Mouse (Mus musculus): ENCODE data around the gene Iqgap1. TPM values are rescaled to one million over a fixed set of nuclear protein-coding genes. Genes with fewer than 3 reads are reported as not detected.

The Iqgap1 gene
- polyA plus RNA-seq, 1 experiment, result 222 TPM

- Histone ChIP-seq H3K9ac (ENCODE audit: low read depth, poor library complexity, severe bottlenecking) (no peak overlapping the region), H3K4me3 (ENCODE audit: low read depth, low read length) (no peak overlapping the region), H3K27ac (ENCODE audit: insufficient read depth, low read length) (no peak overlapping the region), H3K4me1 (ENCODE audit: control insufficient read depth, insufficient read depth, low read length) (no peaks in the 10 kb centered on the region), H3K27me3 (ENCODE audit: control insufficient read depth, insufficient read depth, low read length, poor library complexity, severe bottlenecking) (no peaks in the 10 kb centered on the region), H3K36me3 (ENCODE audit: control insufficient read depth, insufficient read depth, low read length, poor library complexity, severe bottlenecking) (peaks cover 44% of the 10 kb centered on the region), H3K9me3 (replicated peaks; ENCODE audit: control insufficient read depth, insufficient read depth, low read length, poor library complexity, severe bottlenecking) (no peaks in the 10 kb centered on the region)
- TF ChIP-seq CTCF (IDR thresholded peaks at IDR 0.05; ENCODE audit: low read depth, low read length) (no peak), EP300 (IDR thresholded peaks at IDR 0.05; ENCODE audit: insufficient read depth, low read depth, low read length) (no peak), POLR2A (IDR thresholded peaks at IDR 0.05; ENCODE audit: insufficient read depth, low read length) (no peak)
Measured at GRCm38 (mm10) chr7:80796258-80796657, 29.5 kb downstream of the Iqgap1 start.

DNA sequence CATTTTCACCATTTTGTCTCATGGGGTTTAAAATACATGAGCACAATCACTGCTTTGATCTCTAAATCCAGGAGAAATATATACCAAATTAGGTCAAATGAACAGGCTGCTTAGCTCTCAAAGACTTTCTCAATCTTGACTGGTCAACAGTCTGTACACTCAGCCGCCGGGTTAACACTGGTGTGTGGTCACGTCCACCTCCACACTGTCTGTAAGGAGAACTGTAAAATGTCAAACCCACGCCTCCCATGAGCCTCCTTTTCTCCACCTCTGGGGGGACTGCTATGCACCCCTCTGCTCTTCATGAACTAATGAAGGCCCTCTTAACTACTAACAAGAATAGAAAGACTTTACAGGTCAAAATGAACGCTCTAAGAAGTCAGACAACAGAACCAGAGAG lies 36.2 kb downstream of the Iqgap1 start:
- no peaks in the 10 kb centered on the region for H3K4me1 ChIP-seq (ENCODE audit: control insufficient read depth, insufficient read depth, low read length)
- no peak overlapping the region for H3K9ac ChIP-seq (ENCODE audit: low read depth, poor library complexity, severe bottlenecking)
- TF ChIP-seq POLR2A (IDR thresholded peaks at IDR 0.05; ENCODE audit: insufficient read depth, low read length), result no peak
- no peak for TF ChIP-seq CTCF (IDR thresholded peaks at IDR 0.05; ENCODE audit: low read depth, low read length)
- TF ChIP-seq EP300 (IDR thresholded peaks at IDR 0.05; ENCODE audit: insufficient read depth, low read depth, low read length), result no peak
- no peaks in the 10 kb centered on the region for H3K9me3 ChIP-seq (replicated peaks; ENCODE audit: control insufficient read depth, insufficient read depth, low read length, poor library complexity, severe bottlenecking)
- no peak overlapping the region for H3K4me3 ChIP-seq (ENCODE audit: low read depth, low read length)
- no peaks in the 10 kb centered on the region for H3K27me3 ChIP-seq (ENCODE audit: control insufficient read depth, insufficient read depth, low read length, poor library complexity, severe bottlenecking)
- no peak overlapping the region for H3K27ac ChIP-seq (ENCODE audit: insufficient read depth, low read length)
- peaks cover 10% of the 10 kb centered on the region; the same call in 1 of the 2 replicates for H3K36me3 ChIP-seq (ENCODE audit: control insufficient read depth, insufficient read depth, low read length, poor library complexity, severe bottlenecking)

GRCm38 (mm10) chr7:80789061-80789460 lies 36.7 kb downstream of the Iqgap1 start:
- no peaks in the 10 kb centered on the region for H3K9me3 ChIP-seq (replicated peaks; ENCODE audit: control insufficient read depth, insufficient read depth, low read length, poor library complexity, severe bottlenecking)
- H3K4me1 ChIP-seq (ENCODE audit: control insufficient read depth, insufficient read depth, low read length), result no peaks in the 10 kb centered on the region
- peaks cover 10% of the 10 kb centered on the region; the same call in 1 of the 2 replicates for H3K36me3 ChIP-seq (ENCODE audit: control insufficient read depth, insufficient read depth, low read length, poor library complexity, severe bottlenecking)
- no peak overlapping the region for H3K4me3 ChIP-seq (ENCODE audit: low read depth, low read length)
- H3K9ac ChIP-seq (ENCODE audit: low read depth, poor library complexity, severe bottlenecking), result no peak overlapping the region
- TF ChIP-seq POLR2A (IDR thresholded peaks at IDR 0.05; ENCODE audit: insufficient read depth, low read length) (no peak), CTCF (IDR thresholded peaks at IDR 0.05; ENCODE audit: low read depth, low read length) (no peak), EP300 (IDR thresholded peaks at IDR 0.05; ENCODE audit: insufficient read depth, low read depth, low read length) (no peak)
- no peak overlapping the region for H3K27ac ChIP-seq (ENCODE audit: insufficient read depth, low read length)
- H3K27me3 ChIP-seq (ENCODE audit: control insufficient read depth, insufficient read depth, low read length, poor library complexity, severe bottlenecking), result no peaks in the 10 kb centered on the region

GRCm38 (mm10) chr7:80788002-80788401 lies 37.8 kb downstream of the Iqgap1 start:
- H3K36me3 ChIP-seq (ENCODE audit: control insufficient read depth, insufficient read depth, low read length, poor library complexity, severe bottlenecking), result peaks cover 10% of the 10 kb centered on the region; the same call in 1 of the 2 replicates
- H3K27me3 ChIP-seq (ENCODE audit: control insufficient read depth, insufficient read depth, low read length, poor library complexity, severe bottlenecking), result no peaks in the 10 kb centered on the region
- H3K4me3 ChIP-seq (ENCODE audit: low read depth, low read length), result no peak overlapping the region
- TF ChIP-seq POLR2A (IDR thresholded peaks at IDR 0.05; ENCODE audit: insufficient read depth, low read length) (no peak), EP300 (IDR thresholded peaks at IDR 0.05; ENCODE audit: insufficient read depth, low read depth, low read length) (no peak), CTCF (IDR thresholded peaks at IDR 0.05; ENCODE audit: low read depth, low read length) (no peak)
- no peaks in the 10 kb centered on the region for H3K9me3 ChIP-seq (replicated peaks; ENCODE audit: control insufficient read depth, insufficient read depth, low read length, poor library complexity, severe bottlenecking)
- H3K9ac ChIP-seq (ENCODE audit: low read depth, poor library complexity, severe bottlenecking), result no peak overlapping the region
- no peak overlapping the region for H3K27ac ChIP-seq (ENCODE audit: insufficient read depth, low read length)
- no peaks in the 10 kb centered on the region for H3K4me1 ChIP-seq (ENCODE audit: control insufficient read depth, insufficient read depth, low read length)

DNA sequence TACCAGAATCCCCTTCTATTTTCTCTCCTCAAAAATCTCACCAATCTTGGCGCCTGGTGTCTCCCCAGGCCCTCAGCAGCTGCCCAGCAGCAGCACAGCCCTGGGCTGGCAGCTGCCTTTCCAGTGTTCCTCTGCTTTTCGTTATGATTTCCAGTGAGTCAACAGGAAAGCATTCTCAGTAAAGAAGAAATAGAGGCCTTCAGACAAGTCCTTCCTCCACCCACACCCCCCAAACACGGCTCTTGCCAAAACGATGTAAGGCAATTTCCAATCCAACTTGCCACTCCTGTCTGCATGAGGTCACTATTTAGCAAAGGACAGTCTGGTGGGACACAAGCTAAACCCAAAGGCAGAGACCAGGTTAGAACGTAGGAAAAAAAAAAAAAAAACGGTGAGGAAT lies 39.0 kb downstream of the Iqgap1 start:
- H3K4me1 ChIP-seq (ENCODE audit: control insufficient read depth, insufficient read depth, low read length), result no peaks in the 10 kb centered on the region
- no peak overlapping the region for H3K4me3 ChIP-seq (ENCODE audit: low read depth, low read length)
- no peak overlapping the region for H3K9ac ChIP-seq (ENCODE audit: low read depth, poor library complexity, severe bottlenecking)
- H3K27ac ChIP-seq (ENCODE audit: insufficient read depth, low read length), result no peak overlapping the region
- no peak for TF ChIP-seq EP300 (IDR thresholded peaks at IDR 0.05; ENCODE audit: insufficient read depth, low read depth, low read length)
- no peak for TF ChIP-seq POLR2A (IDR thresholded peaks at IDR 0.05; ENCODE audit: insufficient read depth, low read length)
- TF ChIP-seq CTCF (IDR thresholded peaks at IDR 0.05; ENCODE audit: low read depth, low read length), result no peak
- peaks cover 5% of the 10 kb centered on the region; the same call in 1 of the 2 replicates for H3K36me3 ChIP-seq (ENCODE audit: control insufficient read depth, insufficient read depth, low read length, poor library complexity, severe bottlenecking)
- H3K9me3 ChIP-seq (replicated peaks; ENCODE audit: control insufficient read depth, insufficient read depth, low read length, poor library complexity, severe bottlenecking), result no peaks in the 10 kb centered on the region
- no peaks in the 10 kb centered on the region for H3K27me3 ChIP-seq (ENCODE audit: control insufficient read depth, insufficient read depth, low read length, poor library complexity, severe bottlenecking)

- Histone ChIP-seq H3K27ac (ENCODE audit: insufficient read depth, low read length) (peak overlapping the region; percentile 60), H3K27me3 (ENCODE audit: control insufficient read depth, insufficient read depth, low read length, poor library complexity, severe bottlenecking) (no peaks in the 10 kb centered on the region)
Measured at GRCm38 (mm10) chr7:80783841-80784240, 41.9 kb downstream of the Iqgap1 start.

More at GRCm38 (mm10) chr7:80783841-80784240, 41.9 kb downstream of the Iqgap1 start:
- H3K36me3 ChIP-seq (ENCODE audit: control insufficient read depth, insufficient read depth, low read length, poor library complexity, severe bottlenecking), result peaks cover 5% of the 10 kb centered on the region; the same call in 1 of the 2 replicates
- H3K4me3 ChIP-seq (ENCODE audit: low read depth, low read length), result no peak overlapping the region
- H3K4me1 ChIP-seq (ENCODE audit: control insufficient read depth, insufficient read depth, low read length), result no peaks in the 10 kb centered on the region
- H3K9me3 ChIP-seq (replicated peaks; ENCODE audit: control insufficient read depth, insufficient read depth, low read length, poor library complexity, severe bottlenecking), result no peaks in the 10 kb centered on the region
- no peak overlapping the region for H3K9ac ChIP-seq (ENCODE audit: low read depth, poor library complexity, severe bottlenecking)
- TF ChIP-seq CTCF (IDR thresholded peaks at IDR 0.05; ENCODE audit: low read depth, low read length) (no peak), EP300 (IDR thresholded peaks at IDR 0.05; ENCODE audit: insufficient read depth, low read depth, low read length) (no peak), POLR2A (IDR thresholded peaks at IDR 0.05; ENCODE audit: insufficient read depth, low read length) (no peak)
